Mouse (Mus musculus) ES-E14 (cell line): Measurements from ENCODE around the gene Pias4.

ENCODE experiments used
- CHD2 ChIP-seq: IDR thresholded peaks from 2 replicates; pipeline ENCODE4 v1.6.1; 2014; ENCODE audit warnings: mild to moderate bottlenecking, low read depth, low read length, inconsistent platforms
- HCFC1 ChIP-seq: IDR thresholded peaks from 2 replicates; pipeline ENCODE4 v1.6.1; 2012; ENCODE audit warnings: low read length, inconsistent platforms, borderline replicate concordance; ENCODE audit not compliant: insufficient read depth
- MAFK ChIP-seq: IDR thresholded peaks from 2 replicates; pipeline ENCODE4 v1.6.1; 2014; ENCODE audit warnings: mild to moderate bottlenecking, low read depth, low read length, inconsistent platforms; ENCODE audit not compliant: insufficient read depth
- ZNF384 ChIP-seq: IDR thresholded peaks from 2 replicates; pipeline ENCODE4 v1.6.1; 2012; ENCODE audit warnings: low read depth, low read length, inconsistent platforms

- no peak for TF ChIP-seq ZNF384
- no peak for TF ChIP-seq HCFC1
- no peak for TF ChIP-seq MAFK
- TF ChIP-seq CHD2 = no peak
Observed at GRCm38 (mm10) chr10:81198990-81199389, 31.3 kb upstream of the Pias4 start.
